Mouse (Mus musculus) embryo, embryonic 9.5 days (tissue): Measurements from ENCODE around the gene Rps27.

Experiments used
- DNase-seq: peaks from one replicate; pipeline ENCODE4 v3.0.0-alpha.2; 2017; ENCODE audit errors: extremely low spot score

The Rps27 gene

GRCm38 (mm10) chr3:90231507-90232333 lies 18.3 kb upstream of the Rps27 start, which contains the start of gene Jtb:
Jtb (plus strand) TSS chr3:90231597.
- peak; percentile 91 for DNase-seq

- no peak for DNase-seq
Observed at GRCm38 (mm10) chr3:90231075-90231474, 17.6 kb upstream of the Rps27 start.

GRCm38 (mm10) chr3:90224331-90224730 lies 10.9 kb upstream of the Rps27 start:
- no peak for DNase-seq

GRCm38 (mm10) chr3:90222941-90223340 lies 9.5 kb upstream of the Rps27 start:
- DNase-seq: no peak

GRCm38 (mm10) chr3:90222455-90222854 lies 9.0 kb upstream of the Rps27 start:
- DNase-seq: no peak

GRCm38 (mm10) chr3:90221123-90221522 lies 7.7 kb upstream of the Rps27 start:
- no peak for DNase-seq

GRCm38 (mm10) chr3:90220531-90220951 lies 7.1 kb upstream of the Rps27 start:
- DNase-seq: peak; percentile 82

GRCm38 (mm10) chr3:90220088-90220487 lies 6.6 kb upstream of the Rps27 start:
- peak; percentile 61 for DNase-seq

GRCm38 (mm10) chr3:90215825-90216380 lies 2.5 kb upstream of the Rps27 start:
- DNase-seq: no peak

- no peak for DNase-seq
Observed at GRCm38 (mm10) chr3:90213956-90214684, 669 bp upstream of the Rps27 start.

GRCm38 (mm10) chr3:90212723-90213122 lies 728 bp downstream of the Rps27 start:
- no peak for DNase-seq

- DNase-seq: no peak
Observed at GRCm38 (mm10) chr3:90211475-90212398, 1.7 kb downstream of the Rps27 start.

- DNase-seq: no peak
Observed at GRCm38 (mm10) chr3:90209908-90210566, 3.4 kb downstream of the Rps27 start.

GRCm38 (mm10) chr3:90208662-90209061 lies 4.8 kb downstream of the Rps27 start:
- no peak for DNase-seq

- DNase-seq: no peak
Observed at GRCm38 (mm10) chr3:90204582-90204981, 8.9 kb downstream of the Rps27 start.

- no peak for DNase-seq
Observed at GRCm38 (mm10) chr3:90203619-90204018, 9.8 kb downstream of the Rps27 start.

GRCm38 (mm10) chr3:90202884-90203283 lies 10.6 kb downstream of the Rps27 start:
- no peak for DNase-seq

- no peak for DNase-seq
Observed at GRCm38 (mm10) chr3:90197548-90197947, 15.9 kb downstream of the Rps27 start.

GRCm38 (mm10) chr3:90195644-90196043 lies 17.8 kb downstream of the Rps27 start:
- DNase-seq: no peak

GRCm38 (mm10) chr3:90194759-90195158 lies 18.7 kb downstream of the Rps27 start:
- DNase-seq: no peak
